Mouse (Mus musculus) ovary, postnatal 36 days (tissue): ENCODE measurements at regions not wholly inside any gene's neighbourhood (a gene's known extent, or its start where the extent isn't known, plus 50 kb on each side); places are given as distances from the start of the nearest gene placed in this dataset.

Experiments
- DNase-seq: peaks from one replicate; pipeline ENCODE4 v3.0.0; 2022; ENCODE audit warnings: low spot score, mixed read lengths

GRCm38 (mm10) chr9:52301521-52301920, 133.1 kb upstream of the Zc3h12c start:
- DNase-seq: no peak

- no peak for DNase-seq
These were observed 130.0 kb upstream of the Zc3h12c start for GRCm38 (mm10) chr9:52298329-52298728.

GRCm38 (mm10) chr9:52294699-52295098, 126.3 kb upstream of the Zc3h12c start:
- DNase-seq: no peak

- no peak for DNase-seq
These were observed 120.7 kb upstream of the Zc3h12c start for GRCm38 (mm10) chr9:52289069-52289468.

GRCm38 (mm10) chr9:52287761-52288275, 119.4 kb upstream of the Zc3h12c start:
- DNase-seq: no peak

GRCm38 (mm10) chr9:52287246-52287651, 118.9 kb upstream of the Zc3h12c start:
- peak; percentile 17 for DNase-seq

GRCm38 (mm10) chr9:52286104-52286503, 117.7 kb upstream of the Zc3h12c start:
- DNase-seq: no peak

GRCm38 (mm10) chr9:52283558-52283957, 115.2 kb upstream of the Zc3h12c start:
- DNase-seq: no peak

GRCm38 (mm10) chr9:52280995-52281394, 112.6 kb upstream of the Zc3h12c start:
- no peak for DNase-seq

- DNase-seq: no peak
These were observed 112.2 kb upstream of the Zc3h12c start for GRCm38 (mm10) chr9:52280556-52280955.

- DNase-seq: no peak
These were observed 110.3 kb upstream of the Zc3h12c start for GRCm38 (mm10) chr9:52278701-52279023.

- no peak for DNase-seq
These were observed 109.8 kb upstream of the Zc3h12c start for GRCm38 (mm10) chr9:52277954-52278700.

- no peak for DNase-seq
These were observed 105.6 kb upstream of the Zc3h12c start for GRCm38 (mm10) chr9:52273994-52274393.

- DNase-seq: no peak
These were observed 104.3 kb upstream of the Zc3h12c start for GRCm38 (mm10) chr9:52272668-52273067.

GRCm38 (mm10) chr9:52271345-52272116, 103.2 kb upstream of the Zc3h12c start:
- DNase-seq: no peak

GRCm38 (mm10) chr9:52261538-52261937, 93.2 kb upstream of the Zc3h12c start:
- no peak for DNase-seq

GRCm38 (mm10) chr9:52259459-52259858, 91.1 kb upstream of the Zc3h12c start:
- no peak for DNase-seq

- DNase-seq: no peak
These were observed 87.3 kb upstream of the Zc3h12c start for GRCm38 (mm10) chr9:52255692-52256091.

- DNase-seq: no peak
These were observed 86.1 kb upstream of the Zc3h12c start for GRCm38 (mm10) chr9:52254475-52254874.

GRCm38 (mm10) chr9:52251455-52251854, 83.1 kb upstream of the Zc3h12c start:
- no peak for DNase-seq

GRCm38 (mm10) chr9:52246712-52247111, 78.3 kb upstream of the Zc3h12c start:
- no peak for DNase-seq

- no peak for DNase-seq
These were observed 75.7 kb upstream of the Zc3h12c start for GRCm38 (mm10) chr9:52244081-52244480.

- DNase-seq: no peak
These were observed 74.7 kb upstream of the Zc3h12c start for GRCm38 (mm10) chr9:52243032-52243431.
